Mouse (Mus musculus): ENCODE data around the gene Hipk1. TPM values are rescaled to one million over a fixed set of nuclear protein-coding genes. Genes with fewer than 3 reads are reported as not detected.

Hipk1 gene
- 15.2 TPM for polyA plus RNA-seq (2017; shearing (Covaris generic))

GRCm38 (mm10) chr3:103791230-103792110 is at the start of gene Hipk1:
Gene Hipk1 (minus strand): TSS chr3:103791563.

GRCm38 (mm10) chr3:103832426-103832825 is 41.1 kb upstream of the Hipk1 start, which contains the start of gene Bcl2l15:
Gene Bcl2l15 (plus strand): TSS chr3:103832601.

GRCm38 (mm10) chr3:103808891-103809798 is 17.8 kb upstream of the Hipk1 start, which contains the start of the genes Dclre1b, Ap4b1 and Gm43064:
Gene Dclre1b (minus strand): TSS chr3:103809444.
Gene Ap4b1 (plus strand): TSS chr3:103809520.
Gene Gm43064 (plus strand): TSS chr3:103809573.

GRCm38 (mm10) chr3:103739329-103739728 is 52.0 kb downstream of the Hipk1 start, which contains the start of gene Gm10964:
Gene Gm10964 (plus strand): TSS chr3:103739366.

GRCm38 (mm10) chr3:103737778-103738571 is 53.4 kb downstream of the Hipk1 start, which contains the start of gene Olfml3:
Gene Olfml3 (minus strand): TSS chr3:103738001.

Other genes starting within 250 kb of the Hipk1 start
- gene Syt6, start 216.3 kb downstream of the Hipk1 start, polyA plus RNA-seq (2017; shearing (Covaris generic)): not detected
- gene Atg4a-ps, start 145.5 kb downstream of the Hipk1 start, polyA plus RNA-seq (2017; shearing (Covaris generic)): 3.8 TPM
- gene Olfml3, start 53.6 kb downstream of the Hipk1 start, polyA plus RNA-seq (2017; shearing (Covaris generic)): 0.33 TPM
- gene Gm10964, start 52.2 kb downstream of the Hipk1 start, polyA plus RNA-seq (2017; shearing (Covaris generic)): not detected
- gene Dclre1b, start 17.9 kb upstream of the Hipk1 start, polyA plus RNA-seq (2017; shearing (Covaris generic)): 37.2 TPM
- gene Ap4b1, start 18.0 kb upstream of the Hipk1 start, polyA plus RNA-seq (2017; shearing (Covaris generic)): 40.6 TPM
- gene Gm43064, start 18.0 kb upstream of the Hipk1 start, polyA plus RNA-seq (2017; shearing (Covaris generic)): 0.21 TPM
- gene Bcl2l15, start 41.0 kb upstream of the Hipk1 start, polyA plus RNA-seq (2017; shearing (Covaris generic)): 1.9 TPM
- gene Ptpn22, start 68.2 kb upstream of the Hipk1 start, polyA plus RNA-seq (2017; shearing (Covaris generic)): 309 TPM
- 8.7 TPM for gene Rsbn1, start 122.6 kb upstream of the Hipk1 start, polyA plus RNA-seq (2017; shearing (Covaris generic))
- gene Phtf1, start 176.5 kb upstream of the Hipk1 start, polyA plus RNA-seq (2017; shearing (Covaris generic)): 7.3 TPM